Mouse (Mus musculus) embryonic facial prominence, embryonic 14.5 days (tissue): ENCODE data around the gene Pptc7. TPM values are rescaled to one million over a fixed set of nuclear protein-coding genes. Genes with fewer than 3 reads are reported as not detected.
A peak's percentile ranks its signal among the peaks of the same experiment; 100 is the strongest.

Experiments used
- ATAC-seq: fragments of 200-750 bp; cut with Nextera tagmentation; 2 replicates; pipeline ENCODE4 v1.8.0; 2017; ENCODE audit warnings: low read depth, moderate number of reproducible peaks, moderate TSS enrichment
- DNase-seq: peaks from one replicate; pipeline ENCODE4 v3.0.0-alpha.2; 2015; ENCODE audit warnings: low spot score
- H3K27ac ChIP-seq: fragments of 300-500 bp; sonication (generic); replicated peaks from 2 replicates; pipeline ENCODE4 v1.5.1; 2014; ENCODE audit warnings: low read depth, mild to moderate bottlenecking, low read length, moderate library complexity
- H3K27me3 ChIP-seq: fragments of 300-500 bp; sonication (generic); replicated peaks from 2 replicates; pipeline ENCODE4 v1.6.1; 2014; ENCODE audit warnings: low read length; ENCODE audit not compliant: control insufficient read depth, insufficient read depth
- H3K36me3 ChIP-seq: fragments of 300-500 bp; sonication (generic); 2 replicates; pipeline ENCODE4 v1.6.1; 2014; ENCODE audit warnings: low read length, mixed read lengths; ENCODE audit not compliant: control insufficient read depth, insufficient read depth
- H3K4me1 ChIP-seq: fragments of 300-500 bp; sonication (generic); 2 replicates; pipeline ENCODE4 v1.6.1; 2014; ENCODE audit warnings: antibody characterized with exemption, low read length; ENCODE audit not compliant: control insufficient read depth, insufficient read depth
- H3K4me2 ChIP-seq: fragments of 300-500 bp; sonication (generic); 2 replicates; pipeline ENCODE4 v1.6.1; 2014; ENCODE audit warnings: low read depth, mild to moderate bottlenecking, low read length, moderate library complexity, mixed read lengths
- H3K4me3 ChIP-seq: fragments of 300-500 bp; sonication (generic); 2 replicates; pipeline ENCODE4 v1.5.1; 2014; ENCODE audit warnings: low read depth, mild to moderate bottlenecking, low read length
- H3K9ac ChIP-seq: fragments of 300-500 bp; sonication (generic); 2 replicates; pipeline ENCODE4 v1.6.1; 2014; ENCODE audit warnings: low read depth, mild to moderate bottlenecking, low read length, moderate library complexity, mixed read lengths
- H3K9me3 ChIP-seq: fragments of 300-500 bp; sonication (generic); 2 replicates; pipeline ENCODE4 v1.6.1; 2016; ENCODE audit warnings: low read length; ENCODE audit not compliant: control insufficient read depth
- WGBS: fragments of 180-500 bp; shearing (Covaris S2); extraction: QIAGEN DNeasy Blood & Tissue Kit; methylation state at CpG from one replicate; pipeline ENCODE4 v1.1.7; 2014; 5-methylcytosine and 5-hydroxymethylcytosine counted together
- polyA plus RNA-seq: library from polyadenylated mRNA; unstranded; fragments of >200 nt; fragmentation: Nextera tagmentation; extraction: Ambion mirVana; gene quantifications from 2 replicates; pipeline ENCODE4 v1.2.1, GENCODE M21; 2014

The Pptc7 gene
- polyA plus RNA-seq, 1 experiment from 2014 or later, result 8.1 TPM

- H3K27ac ChIP-seq, result no peak overlapping the region
- no peaks in the 10 kb centered on the region for H3K27me3 ChIP-seq
- H3K4me2 ChIP-seq, result no peak overlapping the region
- peaks cover 12% of the 10 kb centered on the region; the same call in 1 of the 2 replicates for H3K4me1 ChIP-seq
- no peaks in the 10 kb centered on the region for H3K36me3 ChIP-seq
- no peak overlapping the region for H3K4me3 ChIP-seq
- H3K9me3 ChIP-seq, result no peaks in the 10 kb centered on the region
- DNase-seq (no peak), ATAC-seq (no peak)
- no peak overlapping the region for H3K9ac ChIP-seq
- WGBS, result 83% methylated on average over 7 of the region's 7 CpGs
Observed at GRCm38 (mm10) chr5:122278946-122279345, 5.2 kb upstream of the Pptc7 start.

GRCm38 (mm10) chr5:122279799-122280421, 4.3 kb upstream of the Pptc7 start:
- Histone ChIP-seq H3K27me3 (no peaks in the 10 kb centered on the region), H3K4me3 (no peak overlapping the region), H3K4me2 (no peak overlapping the region), H3K9me3 (no peaks in the 10 kb centered on the region), H3K9ac (no peak overlapping the region), H3K36me3 (no peaks in the 10 kb centered on the region), H3K27ac (no peak overlapping the region), H3K4me1 (peaks cover 10% of the 10 kb centered on the region; the same call in 1 of the 2 replicates)
- DNase-seq, result no peak
- WGBS, result 74% methylated on average over 12 of the region's 12 CpGs
- no peak for ATAC-seq

- Histone ChIP-seq H3K9ac (no peak overlapping the region; the same call in 1 of the 2 replicates), H3K4me2 (peak overlapping the region; percentile 41), H3K9me3 (no peaks in the 10 kb centered on the region), H3K27ac (peak overlapping the region; percentile 22; the same call in 1 of the 2 replicates), H3K27me3 (no peaks in the 10 kb centered on the region), H3K4me1 (peaks cover 12% of the 10 kb centered on the region), H3K4me3 (0 out of 2 replicates have a peak overlapping the region, but pooled peaks have one; percentile 1), H3K36me3 (no peaks in the 10 kb centered on the region)
- DNase-seq, result no peak
- WGBS, result 29% methylated on average over 6 of the region's 6 CpGs
- no peak for ATAC-seq
Observed at GRCm38 (mm10) chr5:122280422-122280826, 3.7 kb upstream of the Pptc7 start.

- Histone ChIP-seq H3K36me3 (no peaks in the 10 kb centered on the region), H3K4me2 (peak overlapping the region; percentile 41), H3K27ac (peak overlapping the region; percentile 22; the same call in 1 of the 2 replicates), H3K27me3 (no peaks in the 10 kb centered on the region), H3K4me1 (peaks cover 17% of the 10 kb centered on the region), H3K9ac (no peak overlapping the region; the same call in 1 of the 2 replicates), H3K9me3 (no peaks in the 10 kb centered on the region), H3K4me3 (0 out of 2 replicates have a peak overlapping the region, but pooled peaks have one; percentile 1)
- 20% methylated on average over 19 of the region's 19 CpGs for WGBS
- DNase-seq, result peak; percentile 73
- ATAC-seq, result no peak; the same call in 1 of the 2 replicates
Observed at GRCm38 (mm10) chr5:122280827-122281462, 3.2 kb upstream of the Pptc7 start.

GRCm38 (mm10) chr5:122283828-122284182, 360 bp upstream of the Pptc7 start:
- Histone ChIP-seq H3K36me3 (0 out of 2 replicates have a peak, but pooled peaks cover 7% of the 10 kb centered on the region), H3K27me3 (no peaks in the 10 kb centered on the region), H3K4me1 (peaks cover 21% of the 10 kb centered on the region), H3K4me2 (peak overlapping the region; percentile 99), H3K4me3 (peak overlapping the region; percentile 97), H3K9ac (no peak overlapping the region), H3K27ac (no peak overlapping the region), H3K9me3 (no peaks in the 10 kb centered on the region)
- no peak for ATAC-seq
- WGBS, result 12% methylated on average over 2 of the region's 2 CpGs
- DNase-seq, result no peak

- under 1% methylated on average over 19 of the region's 34 CpGs for WGBS
- peak; percentile 55 for DNase-seq
- no peak overlapping the region; the same call in 1 of the 2 replicates for H3K27ac ChIP-seq
Observed at GRCm38 (mm10) chr5:122285029-122285766, 1.0 kb downstream of the Pptc7 start.

GRCm38 (mm10) chr5:122285767-122286150, 1.6 kb downstream of the Pptc7 start:
- peak overlapping the region; percentile 99 for H3K4me2 ChIP-seq
- H3K36me3 ChIP-seq, result 0 out of 2 replicates have a peak, but pooled peaks cover 14% of the 10 kb centered on the region
- peaks cover 14% of the 10 kb centered on the region for H3K4me1 ChIP-seq
- peak overlapping the region; percentile 88; the same call in 1 of the 2 replicates for H3K9ac ChIP-seq
- H3K27me3 ChIP-seq, result no peaks in the 10 kb centered on the region
- WGBS, result 60% methylated on average over 7 of the region's 7 CpGs
- no peak for ATAC-seq
- DNase-seq, result no peak
- H3K4me3 ChIP-seq, result peak overlapping the region; percentile 97
- H3K27ac ChIP-seq, result no peak overlapping the region
- 0 out of 2 replicates have a peak, but pooled peaks cover 4% of the 10 kb centered on the region for H3K9me3 ChIP-seq

More at GRCm38 (mm10) chr5:122285029-122285766, 1.0 kb downstream of the Pptc7 start:
- peaks cover 19% of the 10 kb centered on the region for H3K4me1 ChIP-seq
- peak overlapping the region; percentile 88 for H3K9ac ChIP-seq
- peak overlapping the region; percentile 99 for H3K4me2 ChIP-seq
- peak overlapping the region; percentile 97 for H3K4me3 ChIP-seq
- 0 out of 2 replicates have a peak, but pooled peaks cover 3% of the 10 kb centered on the region for H3K9me3 ChIP-seq
- no peak for ATAC-seq
- H3K36me3 ChIP-seq, result 0 out of 2 replicates have a peak, but pooled peaks cover 14% of the 10 kb centered on the region
- no peaks in the 10 kb centered on the region for H3K27me3 ChIP-seq

GRCm38 (mm10) chr5:122286191-122286590, 2.0 kb downstream of the Pptc7 start:
- H3K9me3 ChIP-seq, result 0 out of 2 replicates have a peak, but pooled peaks cover 4% of the 10 kb centered on the region
- H3K27me3 ChIP-seq, result no peaks in the 10 kb centered on the region
- H3K9ac ChIP-seq, result no peak overlapping the region
- DNase-seq (no peak), ATAC-seq (no peak)
- peaks cover 12% of the 10 kb centered on the region for H3K4me1 ChIP-seq
- 87% methylated on average over 10 of the region's 10 CpGs for WGBS
- peak overlapping the region; percentile 99; the same call in 1 of the 2 replicates for H3K4me2 ChIP-seq
- H3K4me3 ChIP-seq, result 0 out of 2 replicates have a peak overlapping the region, but pooled peaks have one; percentile 3
- H3K27ac ChIP-seq, result no peak overlapping the region
- 0 out of 2 replicates have a peak, but pooled peaks cover 14% of the 10 kb centered on the region for H3K36me3 ChIP-seq
